Mouse (Mus musculus) layer of hippocampus, postnatal 14 days (tissue): ENCODE measurements at regions not wholly inside any gene's neighbourhood (a gene's known extent, or its start where the extent isn't known, plus 50 kb on each side); places are given as distances from the start of the nearest gene placed in this dataset.

Experiments used
- DNase-seq, 2 experiments: peaks; one replicate each; pipeline ENCODE4 v3.0.0; 2021 to 2022; ENCODE audit warnings: low spot score in 2 of 2, mixed read lengths in 1 of 2

- DNase-seq, result no peak
These were observed 68.9 kb downstream of the Tbx3 start for GRCm38 (mm10) chr5:119739386-119739785.

- peak; percentile 46 to 71 for DNase-seq
These were observed 70.6 kb downstream of the Tbx3 start for GRCm38 (mm10) chr5:119741116-119741515.

GRCm38 (mm10) chr5:119743733-119744132 lies 73.3 kb downstream of the Tbx3 start:
- DNase-seq, result no peak

GRCm38 (mm10) chr5:119747038-119747437 lies 76.6 kb downstream of the Tbx3 start:
- no peak for DNase-seq

GRCm38 (mm10) chr5:119748667-119749066 lies 78.2 kb downstream of the Tbx3 start:
- no peak for DNase-seq

- DNase-seq, result no peak
These were observed 78.7 kb downstream of the Tbx3 start for GRCm38 (mm10) chr5:119749153-119749552.

- DNase-seq, result no peak
These were observed 76.7 kb upstream of the Tbx5 start for GRCm38 (mm10) chr5:119755782-119756181.

- no peak for DNase-seq
These were observed 73.6 kb upstream of the Tbx5 start for GRCm38 (mm10) chr5:119758880-119759279.

- DNase-seq, result no peak
These were observed 70.4 kb upstream of the Tbx5 start for GRCm38 (mm10) chr5:119762102-119762501.

GRCm38 (mm10) chr5:119763337-119763736 lies 69.1 kb upstream of the Tbx5 start:
- no peak for DNase-seq

- DNase-seq, result no peak
These were observed 66.1 kb upstream of the Tbx5 start for GRCm38 (mm10) chr5:119766372-119766771.

- no peak for DNase-seq
These were observed 61.5 kb upstream of the Tbx5 start for GRCm38 (mm10) chr5:119770951-119771350.

- no peak for DNase-seq
These were observed 56.2 kb upstream of the Tbx5 start for GRCm38 (mm10) chr5:119776106-119776887.

- peak; percentile 9 to 58 for DNase-seq
These were observed 54.6 kb upstream of the Tbx5 start for GRCm38 (mm10) chr5:119777836-119778235.

- DNase-seq, result no peak
These were observed 51.1 kb upstream of the Tbx5 start for GRCm38 (mm10) chr5:119781375-119781774.
